Mouse (Mus musculus): ENCODE data around the gene Cx3cr1.

GRCm38 (mm10) chr9:120078241-120078640, 8.6 kb upstream of the Cx3cr1 start:
- TF ChIP-seq CTCF (IDR thresholded peaks at IDR 0.05; ENCODE audit: borderline replicate concordance, insufficient read depth, low read depth, low read length) = no peak
- TF ChIP-seq POLR2A (IDR thresholded peaks at IDR 0.05; ENCODE audit: borderline replicate concordance, insufficient read depth, low read length) = no peak
